Mouse (Mus musculus) embryonic facial prominence, embryonic 10.5 days (tissue): ENCODE results near the gene Opa3. TPM values are rescaled to one million over a fixed set of nuclear protein-coding genes. Genes with fewer than 3 reads are reported as not detected.
A peak's percentile ranks its signal among the peaks of the same experiment; 100 is the strongest.

ENCODE experiments used
- DNase-seq: peaks from one replicate; pipeline ENCODE4 v3.0.0-alpha.2; 2017; ENCODE audit warnings: low spot score
- H3K27ac ChIP-seq: fragments of 300-500 bp; sonication (generic); replicated peaks from 2 replicates; pipeline ENCODE4 v1.5.1; 2016; ENCODE audit warnings: mild to moderate bottlenecking
- H3K27me3 ChIP-seq: fragments of 300-500 bp; sonication (generic); replicated peaks from 2 replicates; pipeline ENCODE4 v1.6.1; 2016; ENCODE audit warnings: low read depth, mild to moderate bottlenecking; ENCODE audit not compliant: poor library complexity, severe bottlenecking
- H3K36me3 ChIP-seq: fragments of 300-500 bp; sonication (generic); replicated peaks from 2 replicates; pipeline ENCODE4 v1.6.1; 2016; ENCODE audit warnings: mild to moderate bottlenecking, moderate library complexity
- H3K4me1 ChIP-seq: fragments of 300-500 bp; sonication (generic); 2 replicates; pipeline ENCODE4 v1.6.1; 2016
- H3K4me3 ChIP-seq: fragments of 300-500 bp; sonication (generic); 2 replicates; pipeline ENCODE4 v1.5.1; 2016; ENCODE audit warnings: mild to moderate bottlenecking, moderate library complexity
- H3K9me3 ChIP-seq: fragments of 300-500 bp; sonication (generic); 2 replicates; pipeline ENCODE4 v1.6.1; 2016; ENCODE audit warnings: mild to moderate bottlenecking
- WGBS: fragments of 180-500 bp; shearing (Covaris S2); methylation state at CpG from one replicate; pipeline ENCODE4 v1.1.7; 2016; 5-methylcytosine and 5-hydroxymethylcytosine counted together
- polyA plus RNA-seq: library from polyadenylated mRNA; unstranded; fragments of >200 nt; fragmentation: Nextera tagmentation; extraction: Ambion mirVana; gene quantifications from 2 replicates; pipeline ENCODE4 v1.2.1, GENCODE M21; 2016

Opa3 gene
- polyA plus RNA-seq, 1 experiment from 2014 or later, result 46.4 TPM

DNA sequence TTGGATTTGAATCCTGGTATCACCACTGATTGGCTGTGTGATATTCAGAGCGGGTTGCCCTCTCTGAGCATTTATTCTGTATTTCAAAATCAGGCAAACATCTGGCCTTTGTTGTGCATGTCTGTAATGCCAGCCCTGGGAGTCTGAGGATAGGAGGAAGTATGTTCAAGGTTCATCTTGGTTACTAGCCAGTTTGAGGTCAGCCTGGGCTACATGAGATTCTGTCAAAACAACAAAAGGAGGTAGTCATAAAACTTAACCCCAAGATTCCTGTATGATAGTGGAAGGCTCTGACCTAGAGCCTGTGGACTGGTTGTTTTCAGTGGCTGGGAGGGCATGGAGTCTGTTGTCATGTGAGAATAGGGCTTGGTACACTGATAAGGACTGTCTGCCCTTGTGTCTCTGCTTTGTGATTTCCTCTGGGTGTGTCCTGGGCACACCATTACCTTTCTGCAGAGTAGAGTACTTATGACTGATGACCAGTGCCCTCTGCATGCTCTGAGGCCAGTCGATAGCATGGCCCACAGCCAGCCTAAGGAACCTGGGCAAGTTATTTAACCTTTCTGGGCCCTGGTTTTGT lies 7.0 kb downstream of the Opa3 start:
- no peaks in the 10 kb centered on the region for H3K9me3 ChIP-seq
- no peak overlapping the region for H3K4me3 ChIP-seq
- 0 out of 2 replicates have a peak, but pooled peaks cover 2% of the 10 kb centered on the region for H3K4me1 ChIP-seq
- H3K27ac ChIP-seq, result no peak overlapping the region
- H3K27me3 ChIP-seq, result no peaks in the 10 kb centered on the region
- WGBS, result 91% methylated on average over 2 of the region's 2 CpGs
- DNase-seq, result no peak
- peaks cover 46% of the 10 kb centered on the region for H3K36me3 ChIP-seq

DNA sequence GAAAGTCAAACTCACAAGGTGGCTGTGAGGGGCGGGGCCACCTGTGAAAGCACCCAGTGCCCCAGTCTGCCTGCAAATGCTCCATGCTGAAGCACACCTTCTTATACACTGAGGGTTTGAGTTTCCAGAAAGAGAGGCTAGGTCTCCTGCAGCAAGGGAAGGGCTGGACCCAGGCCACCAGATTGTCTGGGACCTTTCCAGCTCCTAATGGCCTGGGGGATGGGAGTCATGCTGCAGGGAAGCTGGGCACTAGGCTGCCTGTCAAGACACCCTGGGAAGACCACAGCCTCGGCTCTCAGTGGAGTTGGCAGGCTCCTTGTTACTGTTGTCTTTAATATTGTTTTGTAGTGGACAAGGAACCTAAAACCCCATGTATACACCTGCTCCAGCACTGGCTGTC lies 8.3 kb downstream of the Opa3 start:
- H3K9me3 ChIP-seq, result no peaks in the 10 kb centered on the region
- H3K27ac ChIP-seq, result no peak overlapping the region
- H3K4me3 ChIP-seq, result no peak overlapping the region
- WGBS, result 83% methylated on average over 2 of the region's 2 CpGs
- no peaks in the 10 kb centered on the region for H3K4me1 ChIP-seq
- H3K27me3 ChIP-seq, result no peaks in the 10 kb centered on the region
- peaks cover 43% of the 10 kb centered on the region for H3K36me3 ChIP-seq
- DNase-seq, result no peak

DNA sequence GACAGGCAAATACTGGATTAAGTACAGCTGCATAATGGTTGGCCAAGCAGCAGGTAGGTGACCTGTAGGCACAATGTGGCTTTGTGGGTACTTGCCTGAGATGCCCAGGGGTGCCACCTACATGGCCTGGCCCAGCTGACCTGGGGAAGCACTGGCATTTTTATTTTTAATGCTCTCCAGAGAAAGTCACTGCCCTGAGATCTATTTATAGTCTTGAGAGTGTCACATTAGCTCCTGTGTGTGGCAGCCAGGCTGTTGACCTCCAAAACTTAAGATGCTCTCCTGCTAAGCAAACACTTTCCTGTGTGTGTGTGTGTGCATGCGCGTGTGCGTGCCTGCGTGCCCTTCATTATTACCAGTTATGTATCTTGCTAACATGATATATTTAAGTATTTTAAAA lies 10.2 kb downstream of the Opa3 start:
- Histone ChIP-seq H3K27me3 (no peaks in the 10 kb centered on the region), H3K9me3 (no peaks in the 10 kb centered on the region), H3K4me1 (no peaks in the 10 kb centered on the region), H3K36me3 (peaks cover 24% of the 10 kb centered on the region), H3K27ac (no peak overlapping the region), H3K4me3 (no peak overlapping the region)
- 96% methylated on average over 4 of the region's 4 CpGs for WGBS
- no peak for DNase-seq

DNA sequence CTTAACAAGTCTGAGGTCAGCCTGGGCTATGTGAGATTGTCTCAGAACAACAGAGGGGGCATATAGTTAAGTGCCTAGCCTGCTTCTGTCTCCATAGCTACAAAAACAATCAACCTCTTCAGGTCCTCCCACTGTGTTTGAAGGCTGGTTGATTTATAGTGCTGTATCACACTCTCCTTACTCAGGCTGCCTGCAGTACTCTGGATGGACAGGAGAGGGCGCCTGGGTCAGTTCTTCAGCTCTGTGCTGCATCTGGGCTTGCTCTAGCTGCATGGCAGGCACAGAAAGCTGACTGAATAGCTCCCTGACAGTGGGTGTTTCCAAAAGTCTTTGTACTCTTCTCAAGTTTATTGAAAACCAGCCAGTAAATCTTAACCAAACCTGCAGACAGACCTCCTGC lies 11.3 kb downstream of the Opa3 start:
- 0% methylated on average over 1 of the region's 1 CpGs for WGBS
- H3K4me3 ChIP-seq, result no peak overlapping the region
- H3K27me3 ChIP-seq, result no peaks in the 10 kb centered on the region
- no peaks in the 10 kb centered on the region for H3K9me3 ChIP-seq
- DNase-seq, result peak; percentile 90
- H3K36me3 ChIP-seq, result peaks cover 22% of the 10 kb centered on the region
- H3K4me1 ChIP-seq, result no peaks in the 10 kb centered on the region
- H3K27ac ChIP-seq, result 0 out of 2 replicates have a peak overlapping the region, but pooled peaks have one; percentile 10

DNA sequence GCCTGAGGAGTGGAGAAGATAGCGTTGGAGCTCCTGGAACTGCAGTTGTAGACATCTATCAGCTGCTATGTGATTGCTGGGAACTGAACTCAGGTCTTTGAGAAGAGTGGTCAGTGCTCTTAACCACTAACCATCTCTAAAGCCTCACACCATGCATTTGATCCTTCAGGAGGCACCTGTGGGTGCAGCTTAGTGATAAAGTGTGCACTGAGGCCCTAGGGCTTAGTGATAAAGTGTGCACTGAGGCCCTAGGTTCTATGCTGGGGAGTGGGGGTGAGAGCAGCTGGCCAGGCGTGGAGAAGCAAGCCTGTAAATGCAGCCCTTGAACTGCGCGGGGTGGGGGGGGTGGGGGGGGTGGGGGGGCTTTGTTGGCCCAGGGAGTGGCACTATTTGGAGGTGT lies 11.9 kb downstream of the Opa3 start:
- Histone ChIP-seq H3K4me1 (no peaks in the 10 kb centered on the region), H3K27me3 (no peaks in the 10 kb centered on the region), H3K27ac (no peak overlapping the region), H3K4me3 (no peak overlapping the region), H3K36me3 (peaks cover 24% of the 10 kb centered on the region), H3K9me3 (no peaks in the 10 kb centered on the region)
- 62% methylated on average over 4 of the region's 4 CpGs for WGBS
- no peak for DNase-seq

DNA sequence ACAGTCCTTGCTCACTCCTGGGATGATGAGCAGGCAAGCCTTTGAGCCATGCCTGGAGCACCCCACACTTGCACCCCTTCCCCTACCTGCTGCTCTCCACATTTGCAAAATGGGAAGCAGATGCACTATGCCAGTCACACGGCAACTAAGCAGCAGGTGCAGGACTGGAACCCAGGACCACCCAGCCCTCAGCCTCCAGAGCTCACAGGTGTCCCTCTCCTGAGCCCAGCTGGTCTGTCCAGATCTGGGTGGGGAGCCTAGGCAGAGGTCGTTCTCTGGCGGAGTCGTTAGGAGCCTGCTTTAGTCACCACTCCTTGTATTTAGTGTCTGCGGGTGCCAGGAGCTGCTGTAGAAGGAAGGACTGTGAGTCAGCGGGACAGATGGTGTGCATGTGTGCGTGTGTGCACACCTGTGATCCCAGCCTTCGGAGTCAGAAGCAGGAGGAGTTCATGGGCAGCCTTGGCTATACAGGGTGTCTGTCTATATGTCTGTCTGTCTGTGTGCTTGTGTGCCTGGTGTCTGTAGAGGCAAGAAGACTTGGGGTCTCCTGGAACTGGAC lies 12.8 kb downstream of the Opa3 start:
- no peak overlapping the region for H3K27ac ChIP-seq
- no peaks in the 10 kb centered on the region for H3K4me1 ChIP-seq
- no peaks in the 10 kb centered on the region for H3K9me3 ChIP-seq
- WGBS, result 91% methylated on average over 8 of the region's 8 CpGs
- DNase-seq, result no peak
- peaks cover 33% of the 10 kb centered on the region for H3K36me3 ChIP-seq
- no peak overlapping the region; the same call in 1 of the 2 replicates for H3K4me3 ChIP-seq
- H3K27me3 ChIP-seq, result no peaks in the 10 kb centered on the region

DNA sequence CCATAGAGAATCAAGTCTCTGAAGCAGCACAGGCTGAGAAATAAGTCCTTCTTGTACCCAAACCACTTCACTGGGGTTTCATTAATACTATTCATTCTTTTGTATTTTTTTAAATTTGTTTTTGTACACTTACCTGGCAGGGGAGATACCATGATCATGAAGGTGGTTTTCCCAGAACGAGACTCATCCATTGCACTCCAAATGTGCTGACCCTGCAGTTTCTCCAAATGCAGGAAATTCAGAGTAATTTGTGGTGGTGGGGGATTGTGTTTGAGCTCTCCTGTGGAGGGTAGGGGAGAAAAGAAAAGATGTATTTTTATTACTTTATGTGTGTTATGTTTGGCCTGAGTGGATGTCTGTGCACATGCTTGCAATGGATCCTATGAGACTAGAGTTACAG lies 13.9 kb downstream of the Opa3 start:
- H3K27ac ChIP-seq, result no peak overlapping the region
- H3K4me1 ChIP-seq, result no peaks in the 10 kb centered on the region
- no peaks in the 10 kb centered on the region for H3K9me3 ChIP-seq
- WGBS, result 96% methylated on average over 1 of the region's 1 CpGs
- no peak overlapping the region for H3K4me3 ChIP-seq
- DNase-seq, result no peak
- no peaks in the 10 kb centered on the region for H3K27me3 ChIP-seq
- peaks cover 42% of the 10 kb centered on the region for H3K36me3 ChIP-seq

DNA sequence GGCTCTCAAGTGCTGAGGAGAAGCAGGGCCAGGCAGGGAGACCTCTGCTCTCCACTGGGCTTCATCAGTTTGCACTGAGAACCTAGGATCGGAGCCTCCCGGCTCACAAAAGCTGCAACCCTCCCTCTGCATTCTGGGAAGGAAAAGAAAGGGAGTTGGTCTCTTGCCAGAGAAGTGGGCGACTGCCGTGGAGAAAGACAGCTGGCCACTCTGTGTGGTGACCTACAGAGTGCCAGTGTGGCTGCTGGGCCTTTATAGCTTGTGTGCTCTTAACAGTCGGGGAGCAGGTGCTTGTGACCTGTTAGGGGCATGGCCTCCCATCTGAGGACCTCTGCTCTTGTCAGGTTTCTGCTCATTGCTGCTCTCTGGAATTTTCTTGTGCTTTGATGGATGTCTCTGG lies 15.7 kb downstream of the Opa3 start:
- WGBS, result 92% methylated on average over 5 of the region's 5 CpGs
- Histone ChIP-seq H3K36me3 (peaks cover 51% of the 10 kb centered on the region), H3K4me1 (no peaks in the 10 kb centered on the region), H3K27ac (no peak overlapping the region), H3K9me3 (no peaks in the 10 kb centered on the region), H3K27me3 (no peaks in the 10 kb centered on the region), H3K4me3 (no peak overlapping the region)
- DNase-seq, result no peak

DNA sequence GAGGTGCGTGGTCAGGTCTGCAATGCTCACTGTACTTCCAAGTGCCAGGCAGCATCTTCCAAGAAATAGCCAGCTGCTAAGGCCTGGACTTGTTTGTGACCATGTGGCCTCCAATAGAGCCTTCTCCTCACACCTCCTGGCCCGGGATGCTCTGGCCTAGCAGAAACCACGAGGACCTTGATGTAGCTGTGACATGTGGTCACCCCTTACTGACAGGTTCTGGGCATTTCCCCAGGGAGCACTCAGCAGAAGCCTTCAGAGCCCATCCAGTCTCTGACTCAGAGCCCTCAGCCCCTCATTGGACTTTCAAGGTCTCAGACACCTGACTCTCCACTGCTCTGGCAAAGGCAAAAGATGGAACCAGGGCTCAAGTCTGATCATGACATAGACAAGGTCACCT lies 16.9 kb downstream of the Opa3 start:
- Histone ChIP-seq H3K27ac (no peak overlapping the region), H3K4me3 (no peak overlapping the region), H3K9me3 (no peaks in the 10 kb centered on the region), H3K4me1 (no peaks in the 10 kb centered on the region), H3K36me3 (peaks cover 54% of the 10 kb centered on the region), H3K27me3 (no peaks in the 10 kb centered on the region)
- 94% methylated on average over 3 of the region's 3 CpGs for WGBS
- no peak for DNase-seq

DNA sequence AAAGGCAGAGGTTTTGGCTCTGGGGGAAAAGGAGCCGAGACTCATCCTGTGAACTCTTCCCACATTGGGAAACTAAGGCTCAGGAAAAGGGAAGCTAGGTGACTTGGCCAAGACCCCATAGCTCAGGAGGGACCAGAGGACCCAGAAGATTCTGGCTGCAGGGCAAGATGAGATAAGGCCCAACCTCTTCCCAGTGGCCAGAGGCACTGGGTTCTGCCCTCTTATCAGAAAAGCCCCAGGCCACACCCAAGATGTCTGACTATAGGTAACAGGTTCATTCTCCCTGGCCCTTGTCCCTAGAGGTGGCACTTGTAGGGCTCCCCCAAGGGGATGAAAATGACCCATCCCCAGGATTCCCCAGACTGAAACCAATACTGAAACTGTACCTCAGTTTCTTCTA lies 18.7 kb downstream of the Opa3 start:
- H3K9me3 ChIP-seq, result no peaks in the 10 kb centered on the region
- H3K36me3 ChIP-seq, result peaks cover 44% of the 10 kb centered on the region

DNA sequence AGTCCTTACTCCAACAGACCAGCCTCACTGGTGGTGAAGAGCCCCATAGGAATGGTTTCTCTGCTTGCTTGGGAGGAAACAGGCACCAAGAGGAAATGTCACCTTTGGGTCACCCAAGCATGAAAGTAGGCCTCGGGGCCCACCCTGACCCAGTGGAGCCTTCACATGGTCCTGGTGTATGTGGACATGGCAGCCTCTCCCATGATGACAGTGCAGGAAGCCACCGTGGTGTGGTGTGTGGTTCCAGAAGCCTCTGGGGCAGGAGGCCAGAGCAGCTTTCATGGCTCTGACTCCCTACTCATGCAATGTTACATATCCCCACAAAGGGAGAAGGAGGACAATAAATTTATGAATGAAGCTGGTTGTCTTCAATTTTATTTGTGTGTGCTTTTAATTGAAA lies 19.4 kb downstream of the Opa3 start:
- Histone ChIP-seq H3K4me1 (no peaks in the 10 kb centered on the region), H3K36me3 (peaks cover 44% of the 10 kb centered on the region), H3K4me3 (no peak overlapping the region), H3K9me3 (no peaks in the 10 kb centered on the region), H3K27me3 (no peaks in the 10 kb centered on the region), H3K27ac (no peak overlapping the region)
- no peak for DNase-seq
- WGBS, result 95% methylated on average over 2 of the region's 2 CpGs

More for the DNA sequence above, 18.7 kb downstream of the Opa3 start:
- no peaks in the 10 kb centered on the region for H3K27me3 ChIP-seq
- no peak for DNase-seq
- no peak overlapping the region for H3K4me3 ChIP-seq
- H3K4me1 ChIP-seq, result no peaks in the 10 kb centered on the region
- H3K27ac ChIP-seq, result no peak overlapping the region
- WGBS, result 92% methylated on average over 1 of the region's 1 CpGs

DNA sequence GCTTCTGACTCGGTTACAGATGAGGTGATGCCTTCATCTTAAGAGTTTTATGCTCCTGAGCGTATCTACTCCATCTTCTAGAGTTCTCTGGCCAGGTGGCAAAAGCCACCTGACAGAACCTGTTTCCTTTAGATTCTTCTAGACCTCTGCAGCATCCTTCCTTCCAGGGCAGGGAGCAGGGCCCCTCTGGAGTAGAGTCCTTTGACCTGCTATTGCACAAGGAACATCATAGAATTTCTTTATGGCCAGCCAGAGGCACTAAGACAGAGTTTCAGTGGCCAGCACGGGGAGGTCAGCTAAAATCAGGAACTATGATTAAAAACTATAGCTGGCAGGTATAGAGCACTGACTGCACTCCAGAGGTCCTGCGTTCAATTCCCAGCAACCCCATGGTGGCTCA lies 23.9 kb downstream of the Opa3 start:
- DNase-seq, result no peak
- 83% methylated on average over 4 of the region's 4 CpGs for WGBS
- Histone ChIP-seq H3K4me3 (no peak overlapping the region), H3K36me3 (peaks cover 34% of the 10 kb centered on the region), H3K27me3 (no peaks in the 10 kb centered on the region), H3K4me1 (no peaks in the 10 kb centered on the region), H3K9me3 (no peaks in the 10 kb centered on the region), H3K27ac (no peak overlapping the region)

DNA sequence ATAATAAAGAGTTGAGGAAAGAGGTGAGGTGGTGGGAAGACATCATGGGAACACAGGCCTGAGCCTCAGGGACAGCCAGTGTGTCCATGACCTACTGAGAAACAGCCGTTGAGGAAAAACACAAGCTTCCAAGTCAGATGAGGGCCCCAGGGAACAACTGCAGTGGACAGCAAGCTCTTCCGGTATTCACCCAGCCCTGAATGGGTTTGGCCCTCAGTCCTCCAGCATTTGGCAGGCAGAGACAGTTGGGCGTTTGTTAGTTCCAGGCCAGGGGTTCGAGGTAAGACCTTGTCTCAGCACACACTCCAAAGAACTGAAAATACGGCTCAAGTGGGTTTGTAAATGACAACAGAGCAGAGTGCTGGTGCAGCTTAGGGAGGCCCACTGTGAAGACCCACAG lies 25.3 kb downstream of the Opa3 start:
- no peak overlapping the region for H3K4me3 ChIP-seq
- WGBS, result 65% methylated on average over 5 of the region's 5 CpGs
- H3K27ac ChIP-seq, result no peak overlapping the region
- H3K27me3 ChIP-seq, result no peaks in the 10 kb centered on the region
- peaks cover 6% of the 10 kb centered on the region for H3K4me1 ChIP-seq
- no peaks in the 10 kb centered on the region for H3K9me3 ChIP-seq
- peaks cover 40% of the 10 kb centered on the region for H3K36me3 ChIP-seq
- no peak for DNase-seq
